20 mouse cellular contexts compared by ENCODE assay signal in the genomic region with DNA sequence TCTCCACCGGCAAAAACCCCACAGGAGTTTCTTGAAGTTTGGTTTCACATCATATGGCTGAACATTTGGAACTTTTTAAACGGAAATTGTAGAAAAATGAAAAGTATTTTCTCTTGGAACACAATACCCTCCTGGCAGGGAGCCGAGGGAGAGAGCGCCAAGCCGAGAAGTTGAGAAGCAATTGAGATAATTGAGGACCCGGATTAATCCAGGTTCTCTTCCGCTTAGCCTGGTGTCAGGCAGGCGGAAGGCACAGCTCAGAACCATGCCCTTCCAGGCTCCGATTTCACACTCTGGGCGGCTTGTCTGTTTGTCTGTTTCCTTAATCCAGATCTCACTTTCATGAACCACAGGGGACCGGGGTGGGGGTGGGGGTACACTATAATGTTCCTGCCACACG. TPM values are rescaled to one million over a fixed set of nuclear protein-coding genes. Genes with fewer than 3 reads are reported as not detected.
"Had no signal": no experiment of that assay in that cellular context is flagged by ENCODE, and none has a peak within 500 bp of the region (broad histone marks: within the 10 kb centered on the region; RNA-seq: fewer than 3 reads in every experiment).

No protein-coding gene starts in this region.

- H3K27ac ChIP-seq: kidney, postnatal 0 days; layer of hippocampus, adult 2 months; liver, embryonic 14.5 days; midbrain, embryonic 10.5 days; neural tube, embryonic 12.5 days had no signal

- H3K4me2 ChIP-seq: neural tube, embryonic 12.5 days had no signal

- ATAC-seq: intestine, postnatal 0 days had no signal

- DNase-seq: kidney, adult 9 months; left cerebral cortex, postnatal 4 days; liver; lung, adult 18-20 months; lung, postnatal 4 days; midbrain, embryonic 14.5 days; right cerebral cortex, postnatal 14 days; thymus, postnatal 4 days had no signal

- H3K9me3 ChIP-seq: midbrain, embryonic 10.5 days; neural tube, embryonic 12.5 days had no signal

- H3K4me3 ChIP-seq: layer of hippocampus, adult 2 months; midbrain, embryonic 10.5 days; myocyte; neural tube, embryonic 12.5 days had no signal

- H3K9ac ChIP-seq: liver, embryonic 14.5 days; neural tube, embryonic 12.5 days had no signal

- H3K4me1 ChIP-seq: neural tube, embryonic 12.5 days had no signal

- H3K36me3 ChIP-seq: midbrain, embryonic 10.5 days; neural tube, embryonic 12.5 days had no signal

RNA-seq across cellular contexts. Expression of gene Hmx1, which starts 23.9 kb away (rescaled TPM):
- total RNA-seq: layer of hippocampus, adult 2 months; layer of hippocampus, postnatal 10 days; left cerebral cortex, postnatal 10 days; left cerebral cortex, postnatal 4 days; megakaryocyte, adult 5-6 weeks; neutrophil, adult 5-6 weeks had no signal
- polyA plus RNA-seq: intestine, postnatal 0 days; kidney, postnatal 0 days; liver, embryonic 14.5 days; midbrain, embryonic 14.5 days; myocyte; stomach, embryonic 16.5 days had no signal
